Mouse (Mus musculus) c-Kit-negative CD71-positive TER-119-positive erythroid progenitor cells, embryonic 14.5 days (primary cell): ENCODE measurements around the gene Gypa.
A peak's percentile ranks its signal among the peaks of the same experiment; 100 is the strongest.

Experiments
- DNase-seq: peaks from one replicate; pipeline ENCODE4 v3.0.0-alpha.2; 2013; ENCODE audit warnings: low read depth, low spot score

The Gypa gene

DNA sequence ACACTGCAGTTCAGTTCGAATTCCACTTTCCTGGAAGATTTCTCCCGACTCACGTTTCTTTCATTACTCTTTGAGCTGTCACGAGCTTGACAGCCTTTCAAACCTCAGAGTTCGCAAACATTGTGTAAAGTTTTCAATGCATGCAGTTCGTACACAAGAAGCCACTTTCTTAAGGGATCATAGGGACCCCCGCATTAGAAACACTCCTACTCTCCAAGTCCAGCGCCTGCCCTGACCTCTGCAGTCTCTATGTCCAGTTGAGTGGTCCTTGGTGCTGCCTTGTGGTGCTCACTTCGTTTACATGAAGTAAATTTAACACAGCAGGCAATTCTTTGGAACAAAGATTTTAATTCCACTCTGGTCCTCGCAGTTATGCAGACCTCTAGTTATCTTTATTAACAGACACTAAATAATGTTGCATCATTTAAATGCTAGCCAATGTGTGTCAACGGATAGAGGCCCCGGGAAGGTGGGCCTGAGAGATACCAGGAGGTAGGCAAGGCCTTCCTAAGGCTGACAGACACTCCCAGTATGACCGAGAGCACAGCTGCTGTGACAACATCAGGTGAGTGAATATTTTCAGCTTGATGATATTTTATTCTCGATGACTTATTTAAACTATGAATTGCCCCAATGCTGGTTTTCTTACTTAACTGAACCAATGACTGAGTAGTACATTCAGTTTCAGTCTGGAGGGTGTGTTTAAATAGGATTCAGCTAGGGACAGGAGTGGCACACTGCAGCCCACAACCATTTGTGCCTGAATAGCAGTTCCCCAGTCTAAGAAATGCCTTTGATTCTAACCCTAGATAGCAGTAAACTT lies at the start of gene Gypa:
Gypa (plus strand) TSS at position 259 of the 823 bp plus-strand sequence.
- peak; percentile 95 for DNase-seq

GRCm38 (mm10) chr8:80444534-80445072 lies 49.0 kb upstream of the Gypa start:
- no peak for DNase-seq

DNA sequence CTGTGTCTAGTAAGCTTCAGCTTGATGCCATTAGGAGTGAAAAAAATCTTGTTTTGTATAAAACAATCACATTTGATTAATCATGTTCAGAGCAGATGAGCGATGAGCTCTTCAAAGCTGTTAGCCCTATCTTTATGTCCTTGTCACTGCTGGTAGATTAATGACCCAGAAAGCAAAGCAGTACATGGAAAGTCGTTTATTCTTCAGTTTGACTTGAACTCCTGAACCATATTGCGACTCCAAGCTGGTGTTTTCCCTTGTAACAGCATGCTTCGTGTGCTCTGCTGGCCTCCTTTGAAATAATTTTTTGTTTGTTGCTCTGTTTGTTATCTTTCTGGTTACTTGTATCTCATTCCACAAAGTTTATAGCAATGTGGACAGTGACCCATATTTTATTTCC lies 46.4 kb upstream of the Gypa start:
- no peak for DNase-seq

DNA sequence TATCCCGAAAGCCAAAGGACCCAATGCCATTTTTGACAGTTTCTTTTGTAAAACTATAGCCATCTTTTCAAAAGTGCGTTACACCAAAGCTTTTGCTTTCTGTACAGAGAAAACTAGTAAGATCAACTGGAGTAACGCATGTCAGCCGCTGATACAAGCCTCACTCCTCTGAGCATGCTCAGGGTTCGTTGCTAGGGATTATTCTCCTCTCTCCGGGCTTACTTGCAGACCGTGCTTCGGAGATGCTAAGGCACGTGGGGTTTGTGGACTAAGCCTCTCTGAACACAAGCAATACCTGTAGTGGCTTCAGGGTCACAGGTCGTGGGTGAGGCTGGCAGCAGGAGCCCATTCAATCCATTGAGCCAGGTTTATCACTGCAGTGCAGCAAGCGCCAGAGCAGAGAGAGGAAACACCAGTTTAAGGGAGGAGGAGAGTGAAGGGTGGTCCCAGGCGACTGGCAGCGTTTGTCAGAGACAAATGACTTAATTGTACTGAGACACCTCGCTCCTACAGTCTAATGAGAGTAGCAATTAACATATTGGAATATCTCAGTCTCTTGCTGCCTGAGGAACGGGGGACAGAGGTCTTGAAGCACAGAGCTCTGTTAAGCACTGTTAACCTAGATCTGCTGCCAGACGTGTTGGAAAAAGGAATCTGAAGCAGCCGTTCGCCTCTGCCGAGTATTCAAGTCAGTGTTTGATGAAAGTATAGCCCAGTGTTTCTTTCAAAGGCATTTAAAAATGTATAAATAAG lies 41.5 kb upstream of the Gypa start:
- DNase-seq, result no peak

GRCm38 (mm10) chr8:80463450-80463917 lies 30.1 kb upstream of the Gypa start:
- DNase-seq, result no peak

GRCm38 (mm10) chr8:80474971-80475370 lies 18.6 kb upstream of the Gypa start:
- no peak for DNase-seq

GRCm38 (mm10) chr8:80478156-80478555 lies 15.4 kb upstream of the Gypa start:
- no peak for DNase-seq

- no peak for DNase-seq
Measured at GRCm38 (mm10) chr8:80479129-80479528, 14.5 kb upstream of the Gypa start.

DNA sequence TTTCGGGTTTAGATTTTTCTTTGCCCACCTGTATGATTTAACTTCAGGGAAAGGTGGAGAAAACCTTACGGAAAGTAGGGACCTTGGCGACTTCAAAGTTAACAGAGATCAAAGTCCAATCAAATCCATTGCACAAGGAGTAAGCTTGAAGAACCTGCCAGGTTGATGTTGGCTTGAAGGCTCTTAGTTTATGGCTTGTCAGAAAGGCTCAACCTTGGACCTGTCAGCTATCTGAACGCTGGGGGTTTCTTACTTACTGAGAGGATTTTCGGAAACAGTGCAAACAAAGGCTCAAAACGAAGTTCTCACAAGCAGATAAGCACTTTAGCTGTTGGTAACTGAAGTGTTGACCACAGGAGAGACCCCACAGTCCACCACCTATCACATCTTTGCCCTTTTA lies 11.4 kb upstream of the Gypa start:
- no peak for DNase-seq

DNA sequence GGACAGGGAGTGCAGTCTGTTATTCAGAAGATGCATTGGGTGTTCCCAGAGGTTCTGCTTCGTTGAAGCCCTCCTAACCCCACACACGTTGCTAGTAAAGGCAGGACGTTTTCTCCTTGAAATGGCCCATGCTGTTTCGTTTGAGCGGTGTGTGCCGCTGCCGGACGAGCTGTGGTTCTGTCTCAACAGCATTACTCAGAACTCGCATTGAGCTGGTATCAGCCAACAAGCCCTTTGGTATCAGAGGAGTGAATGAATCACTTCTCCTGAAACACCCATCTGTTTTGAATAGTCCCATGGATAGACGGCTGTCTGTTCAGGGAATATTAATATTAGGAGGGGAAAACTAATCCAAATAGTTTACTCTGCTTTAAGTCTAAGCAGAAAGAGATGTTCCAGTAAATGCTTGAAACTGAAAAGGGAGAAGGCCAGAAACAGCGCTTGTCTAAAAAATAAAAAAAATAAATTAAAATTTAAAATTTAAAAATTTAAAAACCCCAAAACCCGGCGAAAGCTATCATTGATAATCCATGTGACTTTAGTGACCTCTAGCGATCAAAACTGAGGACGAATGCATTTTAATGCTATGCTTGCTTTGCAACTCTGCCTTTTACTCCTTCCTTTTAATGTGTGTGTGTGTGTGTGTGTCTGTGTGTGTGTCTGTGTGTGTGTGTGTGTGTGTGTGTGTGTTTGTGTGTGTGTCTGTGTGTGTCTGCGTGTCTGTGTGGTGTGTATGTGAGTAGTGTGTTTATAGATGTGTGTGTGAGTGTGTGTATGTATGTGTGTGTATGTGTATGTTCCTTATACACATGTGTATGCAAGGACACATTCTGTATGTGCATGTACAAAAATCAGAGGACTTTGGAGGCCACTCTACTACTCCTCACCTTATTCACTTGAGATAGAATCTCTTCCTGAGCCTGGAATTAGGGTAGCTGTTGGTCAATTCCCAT lies 10.5 kb upstream of the Gypa start:
- no peak for DNase-seq

DNA sequence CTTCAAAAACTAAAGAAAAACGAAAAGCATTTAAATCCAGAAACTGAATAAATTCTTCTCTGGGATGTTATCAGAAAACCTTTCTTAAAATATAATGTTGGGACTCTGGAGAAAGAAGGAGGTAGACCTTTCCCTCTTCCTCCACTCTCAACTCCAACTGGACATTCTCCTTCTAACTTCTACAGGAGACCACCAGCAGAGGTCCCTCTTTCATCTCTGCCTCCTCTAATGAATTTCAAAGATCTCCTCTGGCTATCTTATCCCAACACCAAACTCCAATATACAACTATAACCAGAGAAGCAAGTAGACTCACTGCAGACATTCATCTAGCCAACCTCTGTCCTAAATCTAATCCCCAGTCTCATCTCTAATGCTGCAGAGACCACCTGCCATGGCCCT lies 2.0 kb upstream of the Gypa start:
- DNase-seq, result no peak

DNA sequence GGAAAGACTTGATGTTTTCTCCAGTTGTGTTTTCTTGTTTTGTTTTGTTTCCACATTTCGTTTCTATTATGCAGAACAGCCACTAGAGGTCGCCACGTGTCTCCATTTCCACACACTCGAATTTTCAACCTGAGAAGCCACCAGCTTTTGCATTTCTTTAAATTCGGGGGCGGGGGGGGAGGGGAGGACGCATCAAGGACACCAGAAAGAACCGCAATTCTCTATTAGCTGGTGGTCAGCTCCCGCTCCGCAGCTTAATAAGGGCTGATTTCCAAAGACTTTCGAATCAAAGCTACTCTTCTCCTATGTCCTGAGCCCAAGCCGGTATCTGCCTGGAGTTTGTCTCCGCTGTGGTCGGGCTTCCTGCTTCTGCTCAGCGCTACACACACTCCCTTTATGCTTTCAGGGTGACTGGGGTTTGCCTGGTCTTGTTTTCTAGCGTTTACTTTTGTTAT lies 567 bp upstream of the Gypa start:
- peak; percentile 89 for DNase-seq

- no peak for DNase-seq
Measured at GRCm38 (mm10) chr8:80494346-80494660, 722 bp downstream of the Gypa start.

DNA sequence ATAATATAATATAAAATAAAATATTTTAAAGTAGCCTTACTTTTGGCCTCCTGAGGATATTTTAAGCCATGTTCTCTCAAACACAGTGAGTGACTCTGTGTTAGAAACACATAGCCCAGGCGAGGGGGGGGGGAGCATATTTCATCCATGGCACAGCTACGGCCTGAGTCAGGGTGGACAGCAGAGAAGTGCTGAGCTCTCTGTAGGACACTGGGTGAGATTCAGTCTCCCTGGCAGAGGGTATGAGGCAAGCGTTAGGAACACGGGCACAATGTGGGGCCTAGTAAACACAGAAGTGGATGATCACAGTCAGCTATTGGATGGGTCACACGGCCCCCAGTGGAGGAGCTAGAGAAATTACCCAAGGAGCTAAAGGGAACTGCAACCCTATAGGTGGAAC lies 1.2 kb downstream of the Gypa start:
- no peak for DNase-seq

- DNase-seq, result peak; percentile 57
Measured at GRCm38 (mm10) chr8:80495527-80495926, 1.9 kb downstream of the Gypa start.

GRCm38 (mm10) chr8:80497323-80497722 lies 3.7 kb downstream of the Gypa start:
- DNase-seq, result peak; percentile 45

- DNase-seq, result peak; percentile 87
Measured at GRCm38 (mm10) chr8:80500244-80500643, 6.7 kb downstream of the Gypa start.

GRCm38 (mm10) chr8:80500773-80501172 lies 7.2 kb downstream of the Gypa start:
- no peak for DNase-seq

DNA sequence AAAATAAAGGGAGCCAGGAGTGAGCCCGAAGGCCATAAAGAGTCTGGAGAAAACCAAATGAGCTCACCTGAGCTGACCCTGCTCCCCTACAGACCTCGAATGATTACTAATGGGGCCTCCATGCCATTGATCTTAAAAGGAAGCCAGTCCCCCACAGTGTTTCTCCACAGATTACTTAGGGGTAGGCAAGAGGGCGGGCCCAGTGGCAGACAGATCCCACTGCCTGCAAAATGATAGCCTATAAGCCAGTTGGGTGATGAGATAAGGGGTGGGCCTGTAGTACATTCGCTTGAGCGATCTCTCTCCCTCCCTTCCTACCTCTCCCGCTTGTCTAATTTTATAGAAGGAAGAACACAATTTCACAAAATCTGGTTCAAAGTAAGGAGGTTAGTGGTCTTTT lies 7.7 kb downstream of the Gypa start:
- DNase-seq, result peak; percentile 68

- no peak for DNase-seq
Measured at GRCm38 (mm10) chr8:80526382-80527355, 33.1 kb downstream of the Gypa start.
